Mouse (Mus musculus) heart, postnatal 0 days (tissue): ENCODE results near the gene A1cf.

Experiments used
- CTCF ChIP-seq: IDR thresholded peaks from 2 replicates; pipeline ENCODE4 v1.5.1; 2016; ENCODE audit warnings: antibody characterized with exemption, control low read depth, low read depth
- EP300 ChIP-seq: IDR thresholded peaks from 2 replicates; pipeline ENCODE4 v1.6.1; 2016; ENCODE audit warnings: antibody characterized with exemption, low read depth

GRCm38 (mm10) chr19:31960434-31960833 is 91.9 kb downstream of the A1cf start:
- TF ChIP-seq CTCF: no peak
- no peak for TF ChIP-seq EP300
